Mouse (Mus musculus) heart, adult 2 months (tissue): Measurements from ENCODE around the gene Msi1.

Experiments
- CTCF ChIP-seq: fragments of 200-600 bp; IDR thresholded peaks from 2 replicates; pipeline ENCODE4 v1.8.1; 2022; ENCODE audit warnings: antibody characterized with exemption, mild to moderate bottlenecking, moderate library complexity
- POLR2A ChIP-seq: fragments of 200-500 bp; IDR thresholded peaks from 2 replicates; pipeline ENCODE4 v1.6.1; 2011; ENCODE audit warnings: mild to moderate bottlenecking, low read depth, low read length, control low read depth; ENCODE audit not compliant: insufficient read depth

DNA sequence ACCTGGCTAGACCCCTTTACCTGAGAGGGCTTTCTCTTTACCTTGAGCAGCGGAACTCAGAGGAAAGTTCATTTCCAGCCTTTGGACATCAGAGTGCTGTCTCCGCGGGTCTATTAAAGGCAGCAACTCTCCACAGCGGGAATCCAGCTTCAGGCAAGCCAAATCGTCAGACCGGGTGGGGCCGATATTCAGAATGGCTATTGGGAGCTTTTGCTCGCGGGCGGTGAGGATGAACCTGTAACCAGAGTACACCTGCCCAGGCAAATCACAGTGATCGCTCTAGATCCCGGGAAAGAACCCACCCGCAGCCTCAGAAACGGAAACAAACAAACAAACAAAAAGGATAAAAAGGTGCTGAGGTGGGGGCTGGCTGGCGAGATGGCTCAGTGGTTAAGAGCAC lies 50.2 kb downstream of the Msi1 start:
- no peak for TF ChIP-seq POLR2A
- no peak for TF ChIP-seq CTCF
